Mouse (Mus musculus) midbrain, embryonic 13.5 days (tissue): ENCODE measurements around the gene Olig1. TPM values are rescaled to one million over a fixed set of nuclear protein-coding genes. Genes with fewer than 3 reads are reported as not detected.

Experiments
- ATAC-seq: fragments of 200-750 bp; cut with Nextera tagmentation; 2 replicates; pipeline ENCODE4 v1.8.0; 2017; ENCODE audit warnings: mild to moderate bottlenecking, moderate TSS enrichment, moderate library complexity
- H3K27ac ChIP-seq: fragments of 300-500 bp; sonication (generic); 2 replicates; pipeline ENCODE4 v1.5.1; 2015; ENCODE audit warnings: inconsistent platforms, mild to moderate bottlenecking, moderate library complexity
- H3K27me3 ChIP-seq: fragments of 300-500 bp; sonication (generic); 2 replicates; pipeline ENCODE4 v1.6.1; 2015; ENCODE audit warnings: mild to moderate bottlenecking, inconsistent platforms
- H3K36me3 ChIP-seq: fragments of 300-500 bp; sonication (generic); 2 replicates; pipeline ENCODE4 v1.6.1; 2015; ENCODE audit warnings: mild to moderate bottlenecking, inconsistent platforms
- H3K4me1 ChIP-seq: fragments of 300-500 bp; sonication (generic); replicated peaks from 2 replicates; pipeline ENCODE4 v1.6.1; 2015; ENCODE audit warnings: inconsistent platforms
- H3K4me2 ChIP-seq: fragments of 300-500 bp; sonication (generic); replicated peaks from 2 replicates; pipeline ENCODE4 v1.6.1; 2015; ENCODE audit warnings: moderate library complexity, mild to moderate bottlenecking, inconsistent platforms
- H3K4me3 ChIP-seq: fragments of 300-500 bp; sonication (generic); replicated peaks from 2 replicates; pipeline ENCODE4 v1.5.1; 2015; ENCODE audit warnings: mild to moderate bottlenecking, inconsistent platforms
- H3K9ac ChIP-seq: fragments of 300-500 bp; sonication (generic); replicated peaks from 2 replicates; pipeline ENCODE4 v1.6.1; 2015; ENCODE audit warnings: mild to moderate bottlenecking, inconsistent platforms
- H3K9me3 ChIP-seq: fragments of 300-500 bp; sonication (generic); 2 replicates; pipeline ENCODE4 v1.6.1; 2016; ENCODE audit warnings: mild to moderate bottlenecking, inconsistent platforms
- WGBS: fragments of 180-500 bp; shearing (Covaris S2); methylation state at CpG from one replicate; pipeline ENCODE4 v1.1.7; 2015; 5-methylcytosine and 5-hydroxymethylcytosine counted together
- polyA plus RNA-seq: library from polyadenylated mRNA; unstranded; fragments of >200 nt; fragmentation: Nextera tagmentation; extraction: Ambion mirVana; gene quantifications from 2 replicates; pipeline ENCODE4 v1.2.1, GENCODE M21; 2015

Gene Olig1
- 11.3 and 12.6 TPM in 2 replicates for polyA plus RNA-seq

GRCm38 (mm10) chr16:91269468-91270211 is at the start of gene Olig1:
Gene Olig1 (plus strand): TSS chr16:91269772.
- H3K4me3 ChIP-seq = peak within 1 kb of the TSS; percentile 51
- ATAC-seq = peak; percentile 94
- under 1% methylated on average over 64 of the region's 64 CpGs for WGBS
- H3K9me3 ChIP-seq = no peaks in the 10 kb centered on the region
- peaks cover 99% of the 10 kb centered on the region for H3K27me3 ChIP-seq
- H3K27ac ChIP-seq = no peak within 1 kb of the TSS
- peak within 1 kb of the TSS; percentile 86 for H3K4me2 ChIP-seq
- H3K4me1 ChIP-seq = peaks cover 24% of the 10 kb centered on the region
- no peaks in the 10 kb centered on the region for H3K36me3 ChIP-seq
- H3K9ac ChIP-seq = peak within 1 kb of the TSS; percentile 37

- ATAC-seq = no peak
- Histone ChIP-seq H3K27ac (0 out of 2 replicates have a peak overlapping the region, but pooled peaks have one; percentile 39), H3K27me3 (peaks cover 100% of the 10 kb centered on the region), H3K4me2 (peak overlapping the region; percentile 50), H3K9ac (peak overlapping the region; percentile 53; the same call in 1 of the 2 replicates), H3K4me1 (peaks cover 65% of the 10 kb centered on the region), H3K4me3 (peak overlapping the region; percentile 25), H3K36me3 (no peaks in the 10 kb centered on the region), H3K9me3 (peaks cover 2% of the 10 kb centered on the region; the same call in 1 of the 2 replicates)
- 0% methylated on average over 25 of the region's 25 CpGs for WGBS
Observed at GRCm38 (mm10) chr16:91222171-91222642, 47.4 kb upstream of the Olig1 start.

GRCm38 (mm10) chr16:91222643-91223271 is 46.8 kb upstream of the Olig1 start:
- peaks cover 100% of the 10 kb centered on the region for H3K27me3 ChIP-seq
- peak; percentile 21; the same call in 1 of the 2 replicates for ATAC-seq
- peak overlapping the region; percentile 25 for H3K4me3 ChIP-seq
- H3K4me2 ChIP-seq = peak overlapping the region; percentile 50
- peaks cover 69% of the 10 kb centered on the region for H3K4me1 ChIP-seq
- H3K9me3 ChIP-seq = peaks cover 2% of the 10 kb centered on the region; the same call in 1 of the 2 replicates
- no peaks in the 10 kb centered on the region for H3K36me3 ChIP-seq
- H3K27ac ChIP-seq = 0 out of 2 replicates have a peak overlapping the region, but pooled peaks have one; percentile 39
- H3K9ac ChIP-seq = peak overlapping the region; percentile 53; the same call in 1 of the 2 replicates
- WGBS = 0% methylated on average over 27 of the region's 27 CpGs

- Histone ChIP-seq H3K27ac (no peak overlapping the region), H3K4me3 (peak overlapping the region; percentile 25), H3K4me2 (peak overlapping the region; percentile 50), H3K9ac (0 out of 2 replicates have a peak overlapping the region, but pooled peaks have one; percentile 53), H3K9me3 (no peaks in the 10 kb centered on the region), H3K36me3 (no peaks in the 10 kb centered on the region), H3K27me3 (peaks cover 100% of the 10 kb centered on the region), H3K4me1 (peaks cover 72% of the 10 kb centered on the region)
- no peak for ATAC-seq
- WGBS = 2% methylated on average over 35 of the region's 35 CpGs
Observed at GRCm38 (mm10) chr16:91223327-91224067, 46.1 kb upstream of the Olig1 start.

- 5% methylated on average over 10 of the region's 10 CpGs for WGBS
- Histone ChIP-seq H3K4me3 (no peak overlapping the region), H3K9me3 (no peaks in the 10 kb centered on the region), H3K4me2 (no peak overlapping the region), H3K9ac (no peak overlapping the region), H3K36me3 (no peaks in the 10 kb centered on the region), H3K27me3 (peaks cover 100% of the 10 kb centered on the region), H3K4me1 (peaks cover 77% of the 10 kb centered on the region), H3K27ac (no peak overlapping the region)
- ATAC-seq = no peak
Observed at GRCm38 (mm10) chr16:91224068-91224402, 45.5 kb upstream of the Olig1 start.

GRCm38 (mm10) chr16:91224481-91225232 is 44.9 kb upstream of the Olig1 start:
- Histone ChIP-seq H3K36me3 (no peaks in the 10 kb centered on the region), H3K4me1 (peaks cover 76% of the 10 kb centered on the region), H3K9me3 (no peaks in the 10 kb centered on the region), H3K4me3 (peak overlapping the region; percentile 34), H3K27me3 (peaks cover 100% of the 10 kb centered on the region), H3K9ac (peak overlapping the region; percentile 23; the same call in 1 of the 2 replicates), H3K4me2 (peak overlapping the region; percentile 49), H3K27ac (no peak overlapping the region)
- ATAC-seq = no peak
- WGBS = 2% methylated on average over 26 of the region's 26 CpGs

GRCm38 (mm10) chr16:91225233-91226037 is 44.1 kb upstream of the Olig1 start, which contains the start of gene Olig2:
Gene Olig2 (plus strand): TSS chr16:91225457.
- Histone ChIP-seq H3K4me2 (peak within 1 kb of the TSS; percentile 49), H3K9ac (peak within 1 kb of the TSS; percentile 30)
- under 1% methylated on average over 53 of the region's 53 CpGs for WGBS

GRCm38 (mm10) chr16:91226038-91226882 is 43.3 kb upstream of the Olig1 start:
- Histone ChIP-seq H3K4me3 (peak overlapping the region; percentile 34), H3K36me3 (no peaks in the 10 kb centered on the region), H3K9ac (peak overlapping the region; percentile 30), H3K9me3 (no peaks in the 10 kb centered on the region), H3K4me1 (peaks cover 68% of the 10 kb centered on the region), H3K4me2 (peak overlapping the region; percentile 49), H3K27me3 (peaks cover 100% of the 10 kb centered on the region), H3K27ac (no peak overlapping the region)
- ATAC-seq = no peak
- under 1% methylated on average over 60 of the region's 60 CpGs for WGBS

More at GRCm38 (mm10) chr16:91225233-91226037, 44.1 kb upstream of the Olig1 start, which contains the start of gene Olig2:
- peak within 1 kb of the TSS; percentile 34 for H3K4me3 ChIP-seq
- H3K9me3 ChIP-seq = no peaks in the 10 kb centered on the region
- peaks cover 100% of the 10 kb centered on the region for H3K27me3 ChIP-seq
- ATAC-seq = peak; percentile 84
- no peaks in the 10 kb centered on the region for H3K36me3 ChIP-seq
- no peak within 1 kb of the TSS; the same call in 1 of the 2 replicates for H3K27ac ChIP-seq
- peaks cover 72% of the 10 kb centered on the region for H3K4me1 ChIP-seq

- WGBS = under 1% methylated on average over 77 of the region's 85 CpGs
- no peaks in the 10 kb centered on the region for H3K9me3 ChIP-seq
- ATAC-seq = no peak
- H3K4me2 ChIP-seq = peak overlapping the region; percentile 49
- H3K27me3 ChIP-seq = peaks cover 100% of the 10 kb centered on the region
- no peak overlapping the region for H3K27ac ChIP-seq
- H3K9ac ChIP-seq = peak overlapping the region; percentile 30
- peak overlapping the region; percentile 34 for H3K4me3 ChIP-seq
- H3K4me1 ChIP-seq = peaks cover 67% of the 10 kb centered on the region
- H3K36me3 ChIP-seq = no peaks in the 10 kb centered on the region
Observed at GRCm38 (mm10) chr16:91226883-91227759, 42.5 kb upstream of the Olig1 start.
